Mouse (Mus musculus) v-Abl transformed pro-B cells (cell line): ENCODE data around the gene Nr2f6.

ENCODE experiments used
- in situ Hi-C, 2 experiments: fragments of 400-800 bp; cut with MboI; formaldehyde crosslinking; loops; one replicate each; pipeline ENCODE4 v1.15.1; 2025; ENCODE audit not compliant: unreplicated experiment in 2 of 2

Gene Nr2f6

GRCm38 (mm10) chr8:71381421-71381970 lies at the start of gene Nr2f6:
TSS of gene Nr2f6 (minus strand) at chr8:71381960.
- in situ Hi-C loops: loop anchor here in 1 of 2 experiments (25.0 kb wide), 1 partner anchor 669 kb away; the partner anchor contains the start of genes Gm3336, Iqcn and Pde4c

GRCm38 (mm10) chr8:71422121-71422520 lies 40.4 kb upstream of the Nr2f6 start:
- in situ Hi-C loops: no loop called here

GRCm38 (mm10) chr8:71411535-71412273 lies 29.9 kb upstream of the Nr2f6 start:
- in situ Hi-C loops: no loop called here

- in situ Hi-C loops: loop anchor here (5.0 kb wide), 2 partner anchors 36 to 511 kb away; partner anchors contain the start of genes Ocel1 (in 2 of the 2) and Rpl18a (in 2 of the 2)
Measured at GRCm38 (mm10) chr8:71408231-71408630, 26.5 kb upstream of the Nr2f6 start.

GRCm38 (mm10) chr8:71407441-71407840 lies 25.7 kb upstream of the Nr2f6 start:
- in situ Hi-C loops: loop anchor here (5.0 kb wide), 2 partner anchors 35 to 510 kb away; partner anchors contain the start of genes Ocel1 (in 2 of the 2) and Rpl18a (in 2 of the 2)

- in situ Hi-C loops: loop anchor here (5.0 kb wide), 2 partner anchors 34 to 509 kb away; partner anchors contain the start of genes Ocel1 (in 2 of the 2) and Rpl18a (in 2 of the 2)
Measured at GRCm38 (mm10) chr8:71406099-71407015, 24.6 kb upstream of the Nr2f6 start.

- in situ Hi-C loops: loop anchor here (5.0 kb wide), 2 partner anchors 33 to 508 kb away; partner anchors contain the start of genes Ocel1 (in 2 of the 2) and Rpl18a (in 2 of the 2)
Measured at GRCm38 (mm10) chr8:71405401-71406098, 23.8 kb upstream of the Nr2f6 start, which contains the start of gene Ankle1. TSS of gene Ankle1 (plus strand) at chr8:71406010.

GRCm38 (mm10) chr8:71404951-71405351 lies 23.2 kb upstream of the Nr2f6 start:
- in situ Hi-C loops: loop anchor here (5.0 kb wide), 2 partner anchors 33 to 508 kb away; partner anchors contain the start of genes Ocel1 (in 2 of the 2) and Rpl18a (in 2 of the 2)

GRCm38 (mm10) chr8:71404011-71404410 lies 22.3 kb upstream of the Nr2f6 start:
- in situ Hi-C loops: no loop called here

GRCm38 (mm10) chr8:71403107-71403885 lies 21.5 kb upstream of the Nr2f6 start:
- in situ Hi-C loops: no loop called here

- in situ Hi-C loops: no loop called here
Measured at GRCm38 (mm10) chr8:71402446-71402964, 20.7 kb upstream of the Nr2f6 start.

GRCm38 (mm10) chr8:71401454-71401853 lies 19.7 kb upstream of the Nr2f6 start:
- in situ Hi-C loops: no loop called here

GRCm38 (mm10) chr8:71400826-71401225 lies 19.1 kb upstream of the Nr2f6 start:
- in situ Hi-C loops: no loop called here

- in situ Hi-C loops: loop anchor here in 1 of 2 experiments (25.0 kb wide), 1 partner anchor 685 kb away; the partner anchor contains the start of genes Gm3336, Iqcn and Pde4c
Measured at GRCm38 (mm10) chr8:71397701-71398100, 15.9 kb upstream of the Nr2f6 start.

- in situ Hi-C loops: loop anchor here in 1 of 2 experiments (25.0 kb wide), 1 partner anchor 684 kb away; the partner anchor contains the start of genes Gm3336, Iqcn and Pde4c
Measured at GRCm38 (mm10) chr8:71396639-71397305, 15.0 kb upstream of the Nr2f6 start, which contains the start of gene Babam1. TSS of gene Babam1 (plus strand) at chr8:71396861.

- in situ Hi-C loops: loop anchor here in 1 of 2 experiments (25.0 kb wide), 1 partner anchor 683 kb away; the partner anchor contains the start of genes Gm3336, Iqcn and Pde4c
Measured at GRCm38 (mm10) chr8:71395629-71396028, 13.9 kb upstream of the Nr2f6 start, which contains the start of gene Ushbp1. TSS of gene Ushbp1 (minus strand) at chr8:71395802.

GRCm38 (mm10) chr8:71395071-71395470 lies 13.3 kb upstream of the Nr2f6 start:
- in situ Hi-C loops: loop anchor here in 1 of 2 experiments (25.0 kb wide), 1 partner anchor 683 kb away; the partner anchor contains the start of genes Gm3336, Iqcn and Pde4c
